Mouse (Mus musculus) liver (tissue): ENCODE measurements around the gene Cux1.

ENCODE experiments used
- DNase-seq: peaks from one replicate; pipeline ENCODE4 v3.0.0-alpha.2; 2020; ENCODE audit warnings: mixed read lengths

Gene Cux1

DNA sequence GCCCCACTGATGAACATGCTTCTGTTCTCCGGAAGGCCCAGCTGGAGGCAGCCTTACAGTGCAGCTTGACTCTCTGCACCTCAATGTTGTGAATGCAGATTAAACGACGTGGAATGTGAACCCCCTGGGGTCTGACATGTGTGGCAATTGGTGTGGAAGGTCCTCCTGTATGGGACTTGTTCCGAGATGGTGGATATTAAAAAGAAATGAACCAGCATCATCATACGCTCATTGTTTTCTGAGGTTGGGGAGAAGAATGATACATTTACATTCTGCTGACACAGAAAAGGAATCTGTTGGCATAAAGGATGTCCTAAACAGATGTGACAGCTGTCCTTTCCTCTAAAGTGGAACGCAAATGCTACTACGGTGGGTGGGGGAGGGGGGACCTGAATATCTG lies 203.9 kb downstream of the Cux1 start:
- no peak for DNase-seq

DNA sequence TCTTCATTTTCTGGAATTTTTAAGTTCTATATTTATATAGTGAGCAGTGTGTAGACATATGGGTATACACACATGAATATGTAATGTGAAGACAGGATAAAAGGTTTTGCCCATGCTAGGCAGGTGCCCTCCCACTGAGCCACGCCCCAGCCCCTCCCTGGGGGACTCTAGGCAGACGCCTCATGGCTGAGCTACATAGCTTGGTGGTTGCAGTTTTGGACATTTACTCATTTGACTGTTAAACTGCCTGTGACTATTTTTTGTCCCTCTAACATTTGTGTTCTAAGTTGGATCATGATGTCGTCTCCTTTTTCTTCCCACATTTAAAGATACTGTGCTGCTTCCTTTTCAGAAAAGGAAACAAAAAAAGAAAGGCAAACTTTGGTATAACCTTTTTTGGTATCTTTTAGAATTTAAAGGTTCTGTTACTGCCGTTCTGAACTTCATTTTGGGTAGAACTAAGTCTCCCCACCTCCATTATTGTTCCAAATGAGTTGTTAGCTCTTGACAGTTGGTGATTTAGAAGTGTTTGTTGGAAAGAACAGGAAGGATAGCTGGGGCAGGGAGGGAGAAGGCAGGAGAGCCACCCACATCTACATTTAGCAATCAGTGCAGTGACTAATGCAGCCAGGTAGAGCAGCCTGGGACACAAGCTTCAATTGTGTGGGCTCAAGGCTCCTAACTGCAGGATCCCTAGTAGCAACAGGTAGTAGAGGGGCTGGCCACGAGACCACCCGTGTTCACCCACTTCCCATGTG lies 204.6 kb downstream of the Cux1 start:
- no peak for DNase-seq

DNA sequence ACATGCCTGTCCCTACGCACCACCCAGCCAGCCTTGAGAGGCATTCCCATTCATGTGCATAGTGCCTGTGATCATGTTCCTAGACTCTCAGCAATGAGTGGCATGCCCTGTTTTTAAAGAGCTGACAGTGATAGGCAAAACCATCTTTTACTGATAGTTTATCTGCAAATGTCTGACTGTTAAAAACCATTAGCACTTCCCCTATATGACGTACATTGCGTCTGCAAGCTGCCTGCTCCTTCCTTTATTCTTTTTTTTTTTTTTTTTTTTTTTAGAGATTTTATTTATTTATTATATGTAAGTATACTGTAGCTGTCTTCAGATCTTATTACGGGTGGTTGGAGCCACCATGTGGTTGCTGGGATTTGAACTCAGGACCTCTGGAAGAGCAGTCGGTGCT lies 205.3 kb downstream of the Cux1 start:
- no peak for DNase-seq

DNA sequence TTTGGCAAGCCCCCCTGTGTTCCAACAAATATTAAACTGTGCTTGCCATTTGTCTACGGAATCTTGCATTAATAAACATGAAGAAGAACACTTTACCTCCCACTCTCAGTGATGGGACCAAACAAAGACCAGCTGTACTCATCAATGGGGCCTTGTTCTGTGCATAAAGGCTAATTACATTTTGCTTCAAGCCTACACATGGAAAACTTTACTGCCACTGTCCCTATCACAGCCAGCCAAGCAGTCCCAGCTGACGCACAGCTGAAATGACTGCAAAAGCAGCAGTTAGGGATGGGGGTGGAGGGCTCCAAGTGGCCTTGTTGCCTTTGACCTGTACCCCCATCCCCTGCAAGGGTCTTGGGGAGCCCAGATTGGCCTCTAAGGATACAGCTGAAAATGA lies 210.1 kb downstream of the Cux1 start:
- no peak for DNase-seq

DNA sequence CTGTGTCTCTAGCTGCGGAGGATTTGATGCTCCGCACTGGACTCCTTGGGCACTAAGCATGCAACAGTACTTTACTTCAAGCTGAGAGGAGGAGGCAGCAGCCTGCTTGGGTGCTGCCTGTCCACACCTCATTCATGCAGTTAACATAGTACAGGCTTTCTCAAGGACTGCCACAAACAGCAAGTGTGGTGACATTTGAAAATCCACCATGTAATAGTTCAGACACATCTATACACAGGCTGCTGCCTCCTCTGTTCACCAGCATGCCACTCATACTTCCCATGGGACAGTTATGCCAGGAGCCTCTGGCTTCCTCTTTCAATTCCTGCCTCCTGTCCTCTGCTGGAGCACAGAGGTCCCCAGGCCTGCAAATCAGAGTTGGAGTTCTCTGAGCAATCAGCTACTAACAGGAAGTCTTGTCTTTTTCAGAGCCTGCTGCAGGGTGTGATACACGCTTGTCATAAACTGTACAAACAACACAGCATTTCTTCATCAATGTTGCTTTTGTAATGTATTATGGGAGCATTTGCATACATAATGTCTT lies 211.6 kb downstream of the Cux1 start:
- DNase-seq, result no peak

DNA sequence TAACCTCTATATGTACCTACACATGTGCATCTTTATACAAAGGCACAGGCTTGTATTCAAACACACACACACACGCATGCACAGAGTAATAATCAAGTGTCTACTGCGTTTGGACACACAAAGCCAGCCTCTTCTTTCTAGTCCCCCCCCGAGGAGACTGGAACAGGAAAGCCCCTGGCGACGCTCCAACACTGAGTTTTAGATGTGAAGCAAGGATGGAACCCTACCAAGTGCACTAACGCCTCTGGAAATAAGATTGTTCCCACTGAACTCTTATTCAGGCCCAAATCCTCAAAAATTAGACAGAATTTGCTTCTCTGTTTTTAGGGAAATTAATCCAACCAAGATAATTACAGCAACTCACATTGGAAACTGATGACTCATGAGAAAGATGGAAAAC lies 212.6 kb downstream of the Cux1 start:
- DNase-seq, result no peak

DNA sequence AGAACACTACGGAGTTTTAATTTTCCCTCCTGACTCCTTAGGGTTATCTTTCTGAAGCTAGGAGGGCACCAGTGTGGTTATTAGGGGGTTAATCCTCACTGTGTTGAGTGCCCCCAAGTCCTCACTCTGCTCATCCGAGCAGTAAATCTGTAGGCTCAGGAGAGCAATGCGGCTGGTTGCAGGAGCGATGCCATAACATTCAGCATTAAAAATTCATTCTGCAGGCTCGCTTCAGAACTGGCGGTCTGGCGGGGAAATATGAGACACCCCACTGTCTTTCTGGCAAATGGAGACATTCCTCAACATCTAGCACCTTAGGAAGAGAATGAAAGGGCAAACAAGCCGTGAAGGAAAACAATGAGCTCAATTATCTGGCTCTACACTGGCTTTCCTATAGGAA lies 214.2 kb downstream of the Cux1 start:
- no peak for DNase-seq

DNA sequence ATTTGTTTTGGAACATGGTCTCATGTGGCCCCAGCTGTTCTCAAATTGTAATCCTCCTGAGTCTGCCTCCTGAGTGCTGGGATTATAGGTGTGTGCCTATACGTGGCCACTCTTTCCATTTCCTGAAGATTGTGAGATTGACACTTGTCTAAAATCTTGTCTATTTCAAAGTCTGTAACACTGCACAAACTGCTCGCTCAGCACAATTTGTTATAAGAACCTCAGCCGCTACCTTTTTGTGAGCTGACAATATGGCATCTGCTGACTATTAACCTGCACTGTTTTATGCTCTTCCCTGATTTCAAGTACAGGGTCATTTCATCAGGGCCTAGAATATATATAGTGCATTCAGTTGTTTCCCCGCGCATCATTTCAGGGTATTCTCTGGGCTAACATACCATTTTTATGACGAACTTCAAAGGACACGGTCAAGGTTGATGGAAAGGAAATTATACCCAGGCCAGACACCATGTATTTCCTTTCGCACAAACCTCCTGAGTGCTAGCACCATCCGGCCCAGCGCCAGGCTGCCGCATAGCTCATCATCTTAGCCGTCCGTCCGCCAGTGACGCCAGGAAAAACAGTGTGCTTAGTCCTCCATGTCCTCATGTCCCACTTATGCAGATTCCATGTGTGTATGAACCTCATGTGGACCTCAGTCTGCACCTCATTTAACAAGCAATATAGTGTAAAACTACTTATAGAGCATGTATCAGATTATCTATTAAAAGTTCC lies 224.0 kb downstream of the Cux1 start:
- DNase-seq, result no peak

DNA sequence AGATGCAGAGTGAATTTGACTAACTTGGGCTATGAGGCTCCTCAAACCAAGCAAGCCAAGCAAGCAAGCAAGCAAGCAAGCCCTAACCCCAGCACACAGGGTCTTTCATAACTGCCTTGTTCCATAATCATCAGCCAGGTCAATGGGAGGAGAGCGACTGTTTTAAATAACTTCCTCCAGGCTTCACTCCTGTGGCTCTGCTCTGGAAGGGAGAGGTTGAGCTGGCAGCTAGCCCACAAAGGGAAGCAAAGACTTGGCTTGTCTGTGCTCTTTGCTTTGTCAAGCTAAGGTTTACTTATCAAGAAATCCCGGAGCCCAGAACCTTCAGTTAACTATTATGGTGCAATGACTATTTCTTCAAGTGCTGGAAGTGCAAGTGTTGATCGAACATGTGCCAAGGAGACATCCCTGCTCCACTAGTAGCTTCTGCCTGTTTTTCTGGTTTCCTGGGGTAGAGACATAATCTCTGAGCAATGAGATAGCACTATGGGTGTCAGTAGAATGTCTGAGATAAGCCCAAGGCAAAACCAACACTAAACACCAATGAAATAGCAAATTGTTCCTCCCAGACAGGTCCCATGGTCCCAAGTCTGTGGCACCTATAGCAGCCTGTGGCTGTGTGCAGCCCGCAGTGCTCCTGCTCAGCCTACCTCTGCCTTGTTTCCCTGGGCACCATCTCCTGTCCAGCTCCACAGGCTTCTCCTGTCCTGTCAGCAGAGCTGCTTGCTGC lies 230.3 kb downstream of the Cux1 start:
- no peak for DNase-seq

DNA sequence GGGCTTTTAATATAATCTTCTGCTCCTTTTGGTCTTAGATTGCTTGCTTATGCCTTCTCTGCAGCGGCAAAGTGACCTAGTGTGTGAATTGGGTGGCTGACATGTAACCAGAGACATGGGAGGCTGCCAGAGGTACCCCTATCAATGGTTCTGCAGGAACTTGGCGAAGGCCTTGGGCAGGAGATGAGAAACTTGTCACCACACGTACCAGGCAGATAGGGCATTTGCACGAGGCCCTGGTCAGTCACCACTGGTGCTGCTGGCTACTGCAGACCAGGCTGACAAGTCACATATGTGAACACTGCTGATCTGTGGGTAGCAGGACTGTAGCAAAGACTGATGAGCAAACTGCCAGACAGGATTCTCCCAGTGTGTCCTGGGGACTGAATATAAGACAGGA lies 231.6 kb downstream of the Cux1 start:
- no peak for DNase-seq

DNA sequence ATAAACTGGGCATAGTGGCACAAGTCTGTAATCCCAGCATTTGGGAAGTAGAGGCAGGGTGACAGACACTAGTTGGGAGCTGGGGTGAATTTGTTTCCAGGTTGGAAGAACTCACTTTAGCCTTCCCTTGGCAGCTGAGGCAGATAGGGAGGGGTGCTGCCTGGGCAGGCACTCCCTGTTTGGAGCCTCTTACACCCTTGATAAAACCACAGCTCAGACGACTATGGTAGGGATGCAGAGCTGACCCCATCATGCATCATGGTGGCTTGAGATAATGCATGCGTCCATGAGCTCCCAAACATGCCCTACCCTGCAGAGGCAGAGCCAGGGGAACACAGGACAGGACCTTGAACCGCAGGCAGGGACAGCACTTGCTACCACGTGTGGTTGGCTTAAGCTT lies 232.5 kb downstream of the Cux1 start:
- DNase-seq, result peak; percentile 28

DNA sequence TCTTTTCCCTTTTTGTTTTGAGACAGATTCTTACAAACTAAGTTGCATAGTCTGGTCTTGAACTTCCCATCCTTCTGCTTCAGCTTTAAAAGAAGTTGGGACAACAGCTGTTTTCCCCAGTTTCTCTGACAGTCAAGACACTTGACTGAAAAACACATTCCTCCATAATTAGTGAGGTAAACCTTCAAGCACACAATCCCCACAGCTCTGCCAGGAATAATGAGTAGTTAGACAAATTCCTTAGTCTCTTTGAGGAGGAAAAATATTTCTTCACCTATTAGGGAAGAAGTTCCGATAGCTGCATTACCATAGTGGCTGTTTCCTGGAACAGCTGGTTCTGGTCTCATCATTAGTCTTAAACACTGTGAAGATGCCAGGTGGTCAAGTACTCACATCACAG lies 233.2 kb downstream of the Cux1 start:
- DNase-seq, result no peak

DNA sequence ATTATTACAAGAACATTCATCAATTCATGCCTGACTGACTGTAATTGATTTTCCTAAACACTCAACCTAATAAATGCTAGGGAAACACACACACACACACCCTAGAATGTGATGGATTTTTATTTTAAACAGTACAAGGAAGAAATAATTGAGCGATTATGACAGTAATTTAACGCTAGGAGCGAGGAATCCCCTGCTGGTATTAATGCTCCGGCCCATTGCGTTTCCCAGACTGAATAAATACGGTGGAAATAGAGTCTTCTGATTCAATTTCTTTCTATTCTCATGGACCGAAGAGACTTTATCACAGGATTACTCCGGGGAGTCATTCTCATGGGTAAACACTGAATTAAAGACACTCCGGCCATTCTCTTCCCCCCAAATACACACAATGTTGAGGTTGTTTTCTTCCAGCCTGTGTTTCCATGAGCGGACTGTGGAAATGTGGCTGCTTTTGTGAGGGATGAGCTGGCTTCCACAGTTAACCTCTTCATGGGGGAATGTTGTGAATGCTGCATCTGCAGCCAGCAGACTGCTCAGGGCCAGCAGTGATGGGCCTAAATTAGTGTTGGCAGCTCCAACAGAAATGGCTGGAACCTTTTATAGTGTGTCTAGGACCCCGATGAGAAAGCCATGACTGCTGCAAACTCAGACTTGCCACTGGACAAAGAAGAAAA lies 234.4 kb downstream of the Cux1 start:
- DNase-seq, result no peak

DNA sequence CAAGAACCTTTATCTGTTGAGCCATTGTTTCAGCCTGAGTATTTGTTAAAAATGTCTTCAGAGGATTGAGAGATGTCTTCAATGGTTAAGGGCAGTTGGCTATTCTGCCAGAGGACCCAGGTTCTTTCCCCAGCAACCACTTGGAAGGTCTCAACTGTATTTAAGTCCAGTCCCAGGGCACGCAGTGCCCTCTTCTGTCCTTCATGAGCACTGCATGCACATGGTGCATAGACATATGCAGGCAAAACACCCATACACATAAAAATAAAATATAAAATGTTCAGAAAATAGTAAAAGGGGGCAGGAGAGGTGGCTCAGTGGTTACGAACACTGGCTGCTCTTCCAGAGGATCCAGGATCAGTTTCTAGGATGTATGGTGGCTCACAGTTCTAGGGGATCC lies 239.6 kb downstream of the Cux1 start:
- DNase-seq, result no peak

DNA sequence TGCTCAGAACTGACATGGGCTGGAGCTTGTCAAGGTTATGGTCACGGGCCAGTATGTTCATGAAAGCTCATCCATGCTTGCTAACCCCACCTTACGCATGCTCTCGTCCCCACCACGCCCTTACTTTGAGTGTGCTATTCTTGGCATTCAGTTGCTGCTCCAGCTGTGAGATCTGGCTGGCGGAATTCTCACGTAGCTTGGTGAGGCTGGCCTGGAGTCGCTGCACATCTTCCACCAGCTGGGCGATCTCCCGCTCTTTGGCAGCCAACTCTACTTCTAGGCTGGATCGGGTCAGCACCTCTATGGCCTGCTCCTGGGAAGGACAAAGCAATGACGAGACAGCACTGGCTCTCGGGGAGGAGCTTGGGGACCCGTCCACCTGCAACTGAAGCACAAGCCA lies 240.7 kb downstream of the Cux1 start:
- DNase-seq, result no peak

DNA sequence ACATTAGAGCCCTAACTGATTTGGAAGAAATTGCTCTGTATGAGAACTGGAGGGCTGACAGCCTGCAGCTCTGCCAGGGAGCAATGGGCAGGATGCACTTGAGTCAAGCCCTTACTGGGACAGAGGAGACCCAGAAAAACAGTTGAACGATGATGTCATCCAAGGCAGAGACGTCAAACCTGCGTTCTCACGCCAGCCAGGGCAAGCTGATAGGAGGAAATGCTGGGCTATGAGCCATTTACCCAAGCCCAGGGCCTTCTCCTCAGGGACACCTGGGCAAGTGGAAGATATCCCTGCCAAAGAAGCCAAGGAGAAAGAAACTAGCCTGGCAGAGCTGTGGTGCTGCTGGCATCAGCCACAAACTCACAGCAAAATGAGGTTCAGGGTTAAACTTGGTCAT lies 242.8 kb downstream of the Cux1 start:
- DNase-seq, result no peak

DNA sequence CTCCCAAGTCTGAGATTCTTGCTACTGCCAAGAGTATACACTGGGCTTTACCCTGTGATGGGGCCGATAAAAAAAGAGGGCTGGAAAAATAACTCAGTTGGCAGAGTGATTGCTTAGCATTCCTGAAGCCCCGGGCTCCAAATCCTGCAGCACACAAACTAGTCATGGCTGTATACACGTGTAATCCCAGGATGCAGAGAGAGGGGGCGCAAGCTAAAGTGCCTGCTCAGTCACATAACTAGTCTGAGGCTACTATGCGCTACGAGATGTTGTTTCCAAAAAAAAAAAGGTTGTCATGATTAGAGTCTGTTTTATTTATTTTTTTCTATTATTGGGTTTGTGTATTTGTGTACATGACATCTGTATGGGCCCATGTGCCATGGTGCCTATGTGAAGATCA lies 245.9 kb downstream of the Cux1 start:
- no peak for DNase-seq

DNA sequence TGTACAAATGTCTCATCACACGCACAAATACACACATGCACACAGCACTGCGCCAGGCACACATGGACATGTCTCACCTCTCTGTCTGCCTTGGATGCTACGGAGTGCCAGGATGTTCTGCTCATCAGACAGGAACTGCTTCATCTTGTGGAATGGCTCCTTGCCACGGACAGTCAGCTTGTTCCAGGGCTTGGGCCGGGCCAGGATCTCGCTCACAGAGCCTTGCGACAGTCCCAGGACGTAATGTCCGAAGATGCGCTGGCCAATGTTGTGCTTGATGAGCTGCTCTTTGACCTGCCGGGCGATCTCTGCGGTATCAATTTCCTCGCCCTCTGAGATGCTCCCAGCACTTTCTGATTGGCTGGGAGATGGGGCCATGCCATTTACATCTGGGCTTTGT lies 254.7 kb downstream of the Cux1 start:
- DNase-seq, result no peak

DNA sequence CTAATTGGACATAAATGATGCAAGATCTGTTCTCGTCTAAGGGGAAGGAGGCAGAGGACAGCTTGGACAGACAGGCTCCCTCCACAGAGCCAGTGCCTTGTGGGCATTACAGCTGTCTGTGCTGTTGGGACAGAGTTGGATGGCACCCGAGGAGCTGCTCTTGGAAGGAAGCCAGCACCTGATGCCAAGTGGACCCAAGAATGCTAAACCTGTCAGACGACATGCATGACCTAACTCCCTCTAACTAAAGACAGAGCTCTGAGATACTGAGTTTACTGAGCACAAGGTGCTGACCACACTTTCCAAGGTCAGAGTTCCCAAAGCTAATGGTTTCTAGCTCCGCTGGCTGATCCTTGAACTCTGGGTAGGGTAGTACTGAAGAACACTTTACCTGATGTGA lies 255.1 kb downstream of the Cux1 start:
- DNase-seq, result no peak

DNA sequence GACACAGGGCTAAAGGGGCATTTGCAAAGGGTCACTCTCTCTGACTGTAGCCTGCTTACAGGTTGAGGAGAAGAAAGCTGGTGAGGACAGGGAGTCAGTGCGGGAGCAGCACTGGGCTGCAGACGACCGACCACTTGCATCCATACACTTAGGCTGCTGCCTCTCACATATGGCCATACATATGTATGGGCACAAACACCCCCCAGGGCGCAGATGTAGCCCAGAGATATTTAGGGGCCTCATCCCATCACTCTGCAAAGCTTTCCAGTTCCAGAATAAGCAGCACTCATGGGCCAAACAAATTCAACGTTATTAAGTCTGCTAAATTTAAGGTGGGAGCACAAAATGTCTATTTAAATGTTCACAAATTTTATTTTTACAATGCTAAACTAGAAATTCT lies 261.0 kb downstream of the Cux1 start:
- DNase-seq, result no peak

DNA sequence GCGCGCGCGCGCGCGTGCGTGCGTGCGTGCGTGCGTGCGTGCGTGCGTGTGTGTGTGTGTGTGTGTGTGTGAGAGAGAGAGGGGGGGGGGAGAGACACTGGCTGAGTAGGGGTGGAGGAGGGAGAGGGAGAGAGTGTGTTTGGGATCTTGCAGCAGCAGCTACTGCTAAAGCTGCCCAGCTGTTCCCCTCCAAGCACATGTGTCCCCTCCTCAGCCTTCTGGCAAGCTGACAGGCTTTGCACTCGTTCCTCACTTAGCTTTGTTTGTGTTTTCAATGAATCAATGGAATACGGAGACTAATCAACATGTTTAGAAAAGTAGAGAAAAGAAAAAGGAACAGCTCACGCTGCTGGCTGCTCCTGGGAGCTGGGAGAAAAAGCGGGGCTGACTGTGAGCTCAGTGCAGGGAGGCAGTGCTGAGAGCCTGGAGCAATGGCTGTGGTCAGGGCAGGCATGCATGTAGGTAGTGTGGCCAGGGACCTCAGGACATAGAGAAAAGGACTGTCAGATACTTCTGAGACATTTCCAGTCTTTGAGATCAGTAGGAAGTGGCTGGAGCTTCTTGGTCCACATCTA lies 263.8 kb downstream of the Cux1 start:
- no peak for DNase-seq

DNA sequence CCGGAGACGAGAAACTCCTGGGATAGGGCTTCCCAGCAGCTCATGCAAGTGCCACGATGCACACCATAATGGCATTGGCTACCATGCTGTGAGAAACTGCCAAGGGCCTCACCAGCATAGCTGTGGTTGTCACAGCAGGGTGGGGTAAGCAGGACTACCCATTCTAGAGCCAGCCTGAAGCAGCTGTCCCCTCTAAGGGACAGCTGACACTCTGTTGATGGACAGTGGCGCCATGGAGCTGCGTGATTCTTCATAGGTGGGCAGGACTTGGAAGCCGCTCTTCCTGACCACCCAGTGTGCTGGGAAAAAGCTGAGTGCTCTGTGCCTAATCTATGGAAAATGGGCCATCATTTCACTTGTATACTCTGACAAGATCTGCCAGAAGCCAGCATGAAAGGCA lies 266.4 kb downstream of the Cux1 start:
- DNase-seq, result no peak

DNA sequence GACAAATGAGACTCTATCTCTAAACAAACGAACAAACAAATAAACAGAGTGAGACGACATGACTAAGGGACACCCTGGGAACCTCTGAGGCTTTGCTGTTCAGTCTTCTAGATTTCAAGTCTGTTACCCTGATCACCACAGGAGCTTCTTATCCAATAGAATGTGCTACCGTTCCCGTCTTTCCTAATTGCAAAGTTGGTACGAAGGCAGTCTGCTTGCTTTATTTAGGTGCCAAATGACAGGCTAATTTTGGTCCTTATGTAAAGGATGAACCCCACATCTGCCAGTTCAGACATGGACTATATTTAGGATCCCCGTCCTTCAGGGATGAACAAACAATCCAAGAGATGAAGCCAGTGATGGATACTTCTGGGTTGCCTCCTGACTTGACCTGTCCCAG lies 269.6 kb downstream of the Cux1 start:
- DNase-seq, result no peak
